Mouse (Mus musculus) T-helper 17 cell (primary cell): ENCODE measurements at regions not wholly inside any gene's neighbourhood (a gene's known extent, or its start where the extent isn't known, plus 50 kb on each side); places are given as distances from the start of the nearest gene placed in this dataset.

Source experiments
- in situ Hi-C, 2 experiments: fragments of 300-600 bp; cut with MboI, MseI; formaldehyde crosslinking; loops; 1 replicate in 1 of 2; 2 replicates in 1 of 2; pipeline ENCODE4 v1.15.1; 2025; ENCODE audit warnings: high pct_unique_total_duplicates in 2 of 2

DNA sequence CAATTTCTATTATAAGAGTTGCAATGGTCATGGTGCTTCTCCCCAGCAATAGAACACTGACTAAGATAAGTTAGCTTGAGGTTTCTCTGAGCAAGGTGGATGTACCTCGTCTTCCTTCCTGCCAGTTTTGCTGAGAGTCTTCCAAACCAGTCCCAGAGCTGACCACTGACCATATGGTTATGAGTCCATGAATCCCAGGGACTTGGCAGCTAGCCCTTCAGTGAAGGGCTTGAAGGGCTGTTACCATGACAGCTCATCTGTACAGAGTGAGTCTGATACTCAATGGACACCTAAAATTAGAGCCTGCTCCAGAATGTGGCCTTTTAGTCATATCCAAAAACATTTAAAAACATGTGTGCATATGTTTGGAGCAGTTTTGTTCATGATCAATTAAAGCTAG, 297.5 kb upstream of the Thsd7b start:
- in situ Hi-C loops, result no loop called here

DNA sequence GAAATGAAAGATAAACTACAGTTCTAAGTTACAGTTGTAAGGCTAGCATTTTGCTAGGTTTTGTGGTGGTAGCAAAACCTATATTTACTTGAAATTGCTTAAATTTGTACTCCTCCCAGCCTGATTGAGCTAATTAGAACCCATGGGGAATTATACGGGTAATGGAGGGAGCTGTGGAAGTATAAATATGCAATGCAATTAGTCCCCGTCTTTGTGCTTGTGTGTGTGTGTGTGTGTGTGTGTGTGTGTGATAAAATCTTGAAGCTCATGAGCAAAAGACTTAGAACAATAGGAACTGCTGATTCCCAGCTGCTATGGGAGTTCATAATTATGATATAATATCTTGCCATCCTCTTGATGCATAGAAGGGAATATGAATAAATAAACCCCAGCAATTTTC, 321.7 kb upstream of the Thsd7b start:
- in situ Hi-C loops, result no loop called here

DNA sequence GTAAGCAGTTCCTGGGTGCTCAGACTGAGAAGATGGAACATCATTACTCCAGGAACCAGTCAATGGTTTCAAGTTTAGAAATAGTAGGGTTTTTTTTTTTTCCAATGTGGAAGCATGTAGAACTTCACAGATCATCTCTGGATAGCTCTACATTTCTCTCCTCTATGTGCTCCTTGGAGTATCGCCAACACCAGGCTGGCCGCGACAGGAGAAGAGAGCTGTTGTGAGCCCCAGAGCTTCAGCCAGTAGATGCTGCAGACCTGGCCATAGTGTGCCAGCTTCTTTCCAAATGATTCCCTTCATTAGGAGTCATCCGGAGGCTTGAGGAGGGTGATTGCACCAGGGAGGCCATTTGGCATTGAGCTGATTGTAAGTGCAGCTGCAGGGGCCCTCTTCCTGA, 322.6 kb upstream of the Thsd7b start:
- in situ Hi-C loops, result no loop called here

DNA sequence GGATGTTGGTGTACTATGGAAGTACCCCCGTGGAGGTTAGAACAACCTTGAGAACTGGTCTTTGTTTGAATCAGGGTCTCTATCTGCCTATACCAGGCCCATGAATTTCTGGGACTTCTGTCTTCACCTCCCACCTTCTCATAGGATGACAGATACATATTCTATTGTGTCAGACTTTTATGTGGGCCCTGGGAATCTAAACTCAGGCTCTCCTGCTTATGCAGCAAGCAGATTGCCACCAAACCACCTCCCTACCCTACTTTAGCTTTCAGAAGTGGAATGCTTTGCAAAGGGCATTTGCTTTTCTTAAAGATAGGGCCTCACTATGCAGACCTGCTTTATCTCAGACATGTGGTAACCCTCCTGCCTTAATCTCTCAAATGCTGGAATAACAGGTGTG, 322.7 kb upstream of the Cxcr4 start:
- in situ Hi-C loops, result no loop called here

DNA sequence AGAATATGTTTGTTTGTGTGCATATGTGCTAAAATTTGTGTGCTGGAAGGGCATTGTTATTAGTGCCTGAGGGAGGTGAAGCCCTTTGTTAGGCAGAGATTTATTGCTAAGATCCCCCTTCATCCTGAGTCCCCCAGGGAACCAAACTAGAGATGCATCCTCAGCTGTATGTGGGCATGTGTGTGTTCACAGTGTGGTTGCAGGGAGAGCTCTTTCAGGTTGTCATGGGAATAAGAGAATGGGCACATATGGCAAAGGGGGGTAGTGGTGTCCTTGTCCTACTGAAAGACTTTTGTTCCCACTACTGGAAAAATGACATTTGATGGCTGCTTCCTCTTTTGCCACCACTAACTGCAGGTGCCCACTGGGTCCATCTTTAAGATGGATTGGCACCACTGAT, 320.4 kb upstream of the Cxcr4 start:
- in situ Hi-C loops, result no loop called here

DNA sequence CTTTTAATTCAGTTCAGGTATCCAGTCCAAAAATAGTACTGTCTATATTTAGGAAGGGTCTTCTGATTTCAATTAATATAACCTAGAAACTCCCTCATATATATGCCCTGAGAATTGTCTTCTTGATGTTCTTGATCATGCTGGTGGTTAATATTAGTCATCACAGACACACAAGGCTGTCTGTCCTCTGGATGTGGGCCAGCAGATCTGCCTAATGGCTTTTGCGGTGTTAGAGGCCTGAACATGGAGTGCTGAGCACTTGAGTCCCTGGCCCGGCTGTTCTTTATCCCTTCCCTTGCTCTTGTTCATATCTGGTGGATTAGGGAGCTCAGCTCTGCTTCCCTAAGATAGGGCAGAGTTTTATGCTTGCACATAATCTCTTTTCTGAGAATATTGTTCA, 315.5 kb upstream of the Cxcr4 start:
- in situ Hi-C loops, result no loop called here

DNA sequence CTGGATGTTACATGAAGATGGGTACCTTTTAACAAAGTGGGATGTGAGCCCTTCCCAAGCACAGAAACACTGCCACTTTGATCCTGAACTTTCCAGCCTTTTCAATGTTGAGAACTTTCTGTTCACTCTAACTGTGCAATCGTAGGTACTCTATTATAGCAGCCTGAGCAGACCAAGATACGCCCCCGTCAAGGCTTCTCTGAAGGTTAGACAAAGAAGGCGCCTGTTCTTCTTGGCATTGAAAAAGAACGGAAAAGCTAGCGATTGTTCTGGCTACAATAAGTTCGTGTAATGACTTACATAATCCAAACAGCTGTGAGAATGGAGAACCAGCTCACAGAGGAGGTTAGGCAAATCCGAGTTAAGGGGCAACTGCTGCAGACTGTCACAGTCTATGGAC, 305.9 kb upstream of the Cxcr4 start:
- in situ Hi-C loops, result no loop called here

DNA sequence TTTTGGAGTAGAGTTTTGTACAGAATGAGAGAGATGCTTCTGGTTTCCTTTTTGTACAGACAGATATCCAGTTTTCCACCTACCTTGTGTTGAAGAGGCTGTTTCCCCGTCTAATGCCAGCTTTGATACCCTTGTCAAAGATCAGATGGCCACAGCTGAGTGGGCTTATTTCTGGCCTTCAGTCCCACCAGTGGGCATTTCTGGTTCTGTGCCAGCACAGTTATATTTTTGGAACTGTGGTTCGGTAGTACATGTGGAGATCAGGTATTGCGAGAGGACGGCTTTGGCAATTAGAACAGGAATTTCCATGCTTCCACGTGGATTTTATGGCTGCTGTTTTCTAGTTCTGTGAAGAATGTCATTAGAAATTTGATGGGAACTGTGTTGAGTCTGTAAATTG, 302.5 kb upstream of the Cxcr4 start:
- in situ Hi-C loops, result no loop called here

DNA sequence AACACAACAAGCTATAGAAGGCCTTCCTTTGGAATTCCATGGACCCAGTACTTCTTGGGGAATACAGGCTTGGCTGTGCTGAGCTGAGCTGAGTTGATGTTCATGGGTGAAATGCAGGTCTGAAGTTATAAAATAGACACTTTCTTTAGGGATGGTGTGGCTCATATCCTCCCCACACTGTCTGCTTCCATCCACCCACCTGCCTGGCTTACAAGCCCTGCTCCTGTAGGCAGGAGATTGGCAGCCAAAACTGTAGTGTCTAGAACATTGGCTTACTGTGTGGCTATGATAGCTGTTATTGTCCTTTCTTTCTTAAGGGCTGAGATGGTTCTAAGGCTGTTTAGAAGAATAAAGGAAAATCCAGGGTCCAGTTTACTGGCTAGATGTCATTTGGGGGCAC, 286.2 kb upstream of the Cxcr4 start:
- in situ Hi-C loops, result loop anchor here (10.0 kb wide), 3 partner anchors 197 to 1477 kb away; no protein-coding TSS in a partner anchor

DNA sequence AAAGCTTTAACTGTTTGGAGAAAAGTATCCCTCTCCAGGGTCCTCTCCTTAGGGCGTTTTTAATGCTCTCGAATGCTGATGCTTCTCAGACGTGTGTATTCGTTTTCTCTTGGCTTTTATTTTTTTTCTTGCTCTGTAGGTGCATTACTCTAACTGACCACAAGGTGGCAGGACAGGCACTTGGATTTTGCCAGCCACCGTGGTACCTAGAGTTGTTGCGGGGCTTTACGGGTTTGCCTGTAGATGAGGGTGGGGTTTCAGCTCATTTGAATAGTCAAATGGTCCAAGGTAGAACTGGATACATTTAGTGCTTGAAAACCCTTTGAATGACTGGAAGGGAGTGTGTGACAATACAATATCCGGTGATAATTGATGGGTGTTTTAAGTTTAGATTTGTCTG, 283.2 kb upstream of the Cxcr4 start:
- in situ Hi-C loops, result loop anchor here (10.0 kb wide), 3 partner anchors 200 to 1480 kb away; no protein-coding TSS in a partner anchor

DNA sequence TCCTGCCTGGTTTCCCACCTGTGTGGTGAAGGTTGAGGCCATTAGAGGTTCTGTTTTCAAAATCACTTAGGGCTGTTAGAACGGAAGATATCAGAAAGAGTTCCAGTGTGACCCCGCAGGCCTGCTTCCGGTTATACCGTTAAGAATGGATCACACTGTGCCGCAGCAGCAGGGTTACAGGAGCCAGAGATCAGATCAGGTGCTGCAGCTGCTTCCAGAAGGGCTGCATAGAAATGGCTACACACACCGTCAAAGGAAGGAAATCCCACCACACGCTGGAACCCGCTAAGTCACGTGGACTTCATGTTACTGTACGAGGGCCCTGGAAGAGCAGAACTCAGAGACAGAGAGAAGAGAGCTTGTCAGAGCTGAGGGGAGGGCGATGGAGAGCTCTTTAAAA, 282.1 kb upstream of the Cxcr4 start:
- in situ Hi-C loops, result loop anchor here (10.0 to 25.0 kb wide), 4 partner anchors 201 to 1488 kb away; no protein-coding TSS in a partner anchor

DNA sequence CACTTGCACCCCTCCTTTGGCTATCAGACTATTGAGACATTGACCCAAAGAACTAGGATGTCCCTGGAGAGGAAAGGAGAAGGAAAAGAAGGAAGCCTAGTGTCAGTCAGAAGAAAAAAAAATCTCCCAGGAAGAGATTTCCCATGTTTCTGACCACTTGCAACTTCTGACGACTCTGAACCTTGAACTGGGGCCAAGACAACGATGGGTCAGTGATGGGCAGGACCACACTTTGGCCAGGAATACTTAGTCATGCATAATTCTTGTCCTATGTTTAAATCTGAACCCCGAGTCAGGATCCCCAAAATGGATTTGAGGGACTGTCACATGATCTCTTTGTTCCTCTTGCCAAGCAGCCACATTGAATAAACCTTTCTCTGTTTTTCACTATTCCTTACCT, 276.7 kb upstream of the Cxcr4 start:
- in situ Hi-C loops, result loop anchor here in 1 of 2 experiments (25.0 kb wide), 1 partner anchor 1494 kb away; no protein-coding TSS in a partner anchor

DNA sequence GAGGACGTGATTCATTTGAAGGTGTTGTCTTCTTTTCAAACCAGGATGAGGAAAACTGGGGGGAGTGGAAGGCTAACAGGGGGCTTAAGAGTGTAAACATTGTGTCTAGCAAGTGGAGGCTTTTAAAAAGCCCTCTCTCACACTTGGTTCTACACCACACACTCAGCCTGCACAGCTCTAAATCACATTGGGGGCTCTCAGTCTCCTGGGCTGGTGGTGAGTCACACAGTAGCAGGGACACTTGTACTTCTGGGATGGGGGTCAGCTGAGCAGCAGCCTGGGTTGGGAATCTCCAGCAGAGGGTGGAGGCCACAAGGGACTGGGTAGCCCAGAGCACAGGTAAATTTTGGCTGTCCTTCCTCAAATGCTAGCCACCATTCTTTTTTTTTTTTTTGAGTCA, 268.4 kb upstream of the Cxcr4 start:
- in situ Hi-C loops, result loop anchor here in 1 of 2 experiments (25.0 kb wide), 1 partner anchor 1502 kb away; no protein-coding TSS in a partner anchor

DNA sequence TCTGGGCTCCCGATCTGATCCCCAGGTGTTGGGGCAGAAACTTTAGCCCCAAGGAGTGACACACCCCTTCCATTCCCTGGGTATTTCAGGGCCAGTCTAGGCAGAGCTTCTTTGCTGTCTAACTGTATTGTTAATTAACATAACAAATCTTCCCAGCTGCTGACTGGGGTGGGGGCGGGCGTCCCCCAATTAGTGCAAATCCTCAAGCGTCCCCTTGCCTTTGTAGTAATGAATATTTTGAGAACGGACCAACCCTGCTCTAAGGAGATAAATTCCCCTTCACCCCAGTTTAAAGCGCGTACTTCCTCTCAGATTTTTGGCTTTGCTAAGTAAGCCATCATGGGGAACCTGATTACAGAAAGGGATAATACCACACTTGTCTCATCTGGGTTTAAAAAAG, 268.0 kb upstream of the Cxcr4 start:
- in situ Hi-C loops, result loop anchor here in 1 of 2 experiments (25.0 kb wide), 1 partner anchor 1502 kb away; no protein-coding TSS in a partner anchor

DNA sequence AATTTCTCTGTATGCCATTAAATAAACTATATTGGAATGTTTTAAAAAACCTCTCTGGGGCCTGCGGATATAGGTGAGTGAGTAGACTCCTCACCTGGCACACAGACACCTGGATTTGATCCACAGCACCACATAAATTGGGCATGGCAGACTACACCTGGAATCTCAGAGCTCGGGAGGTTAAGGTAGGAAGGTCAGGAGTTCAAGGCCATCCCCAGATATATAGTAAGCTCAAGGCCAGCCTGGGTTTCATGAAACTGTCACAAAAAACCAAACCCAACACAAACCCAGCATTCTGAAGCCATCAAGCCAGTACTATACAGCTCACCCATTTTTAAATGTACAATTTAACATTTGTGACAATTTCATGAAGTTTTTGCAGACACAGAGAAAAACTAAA, 266.6 kb upstream of the Cxcr4 start:
- in situ Hi-C loops, result loop anchor here in 1 of 2 experiments (25.0 kb wide), 1 partner anchor 1504 kb away; no protein-coding TSS in a partner anchor

DNA sequence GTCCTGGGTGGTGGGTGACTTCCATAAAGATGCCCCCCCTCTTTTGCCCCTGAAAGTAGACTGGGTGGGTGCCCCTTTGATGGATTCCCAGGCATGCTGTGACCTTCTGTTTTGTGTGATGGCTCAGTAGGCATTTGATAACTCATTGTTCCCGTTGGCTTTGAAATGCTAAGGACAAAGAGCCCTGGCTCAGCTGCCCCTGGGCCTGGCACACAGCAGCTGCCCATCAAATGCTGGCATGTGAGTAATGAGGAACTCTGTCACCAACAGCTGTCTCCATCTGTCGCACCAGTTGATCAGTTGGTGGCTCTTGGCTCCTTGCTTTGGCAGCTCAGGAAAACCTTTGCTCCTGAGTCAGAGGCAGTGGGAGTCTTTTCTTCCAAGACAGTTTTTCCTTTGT, 264.8 kb upstream of the Cxcr4 start:
- in situ Hi-C loops, result loop anchor here in 1 of 2 experiments (25.0 kb wide), 1 partner anchor 1505 kb away; no protein-coding TSS in a partner anchor

DNA sequence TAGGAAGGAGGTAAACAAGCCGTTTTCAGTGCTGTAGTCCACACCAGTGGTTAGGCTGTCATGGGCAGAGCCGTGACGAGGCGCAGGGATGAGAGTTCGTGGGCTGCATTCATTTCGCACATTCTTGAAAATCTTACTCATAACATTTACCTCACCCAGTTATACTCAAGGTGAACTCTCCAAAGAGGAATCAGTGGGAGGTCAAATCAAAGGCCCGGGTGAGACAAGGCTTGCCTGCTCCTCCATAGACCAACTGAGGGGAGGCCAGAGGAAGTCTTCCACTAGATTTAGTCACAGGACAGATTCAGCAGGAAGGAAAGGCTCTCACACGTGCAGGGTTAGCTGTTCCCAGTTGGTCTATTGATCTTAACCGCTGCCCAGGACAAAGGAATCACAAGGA, 262.6 kb upstream of the Cxcr4 start:
- in situ Hi-C loops, result loop anchor here in 1 of 2 experiments (25.0 kb wide), 1 partner anchor 1508 kb away; no protein-coding TSS in a partner anchor

DNA sequence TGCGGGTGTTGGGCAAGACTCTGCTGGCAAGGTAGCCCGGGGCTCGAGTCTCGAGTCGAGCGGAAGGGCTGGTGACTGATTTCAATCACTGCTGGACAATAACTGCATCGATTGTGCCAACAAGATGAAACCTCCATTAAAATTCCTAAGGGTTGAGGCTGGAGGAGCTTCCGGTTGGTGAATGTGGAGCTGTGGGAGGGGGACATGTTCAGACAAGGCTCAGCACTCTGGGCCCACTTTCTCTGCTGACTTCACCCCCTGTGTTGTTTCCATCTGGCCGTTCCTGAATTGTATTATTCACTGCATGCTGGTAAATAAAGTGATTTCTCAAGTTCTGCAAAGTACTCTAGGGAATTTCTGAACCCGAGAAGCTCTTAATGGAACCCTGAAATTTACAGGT, 261.2 kb upstream of the Cxcr4 start:
- in situ Hi-C loops, result loop anchor here in 1 of 2 experiments (25.0 kb wide), 1 partner anchor 1509 kb away; no protein-coding TSS in a partner anchor

DNA sequence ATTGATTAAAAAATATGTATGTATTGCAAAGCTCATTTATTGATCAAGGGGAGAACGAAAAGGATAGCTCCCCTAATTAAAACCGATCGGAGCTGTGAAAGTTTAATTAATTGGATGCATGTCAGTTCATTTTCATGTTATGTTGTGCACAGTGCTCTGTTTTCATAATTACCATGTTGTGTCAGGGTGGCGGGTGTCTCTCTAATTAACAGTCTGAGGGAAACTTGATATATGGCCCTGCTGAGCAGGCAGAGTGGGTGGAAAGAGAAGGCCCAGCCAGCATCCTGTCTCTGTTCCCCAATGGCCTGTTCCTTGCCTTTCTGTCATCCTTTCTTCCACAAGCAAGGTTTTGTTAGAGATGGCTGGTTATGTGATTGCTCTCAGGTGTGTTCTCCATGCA, 245.3 kb upstream of the Cxcr4 start:
- in situ Hi-C loops, result loop anchor here in 1 of 2 experiments (10.0 kb wide), 1 partner anchor 1523 kb away; no protein-coding TSS in a partner anchor

DNA sequence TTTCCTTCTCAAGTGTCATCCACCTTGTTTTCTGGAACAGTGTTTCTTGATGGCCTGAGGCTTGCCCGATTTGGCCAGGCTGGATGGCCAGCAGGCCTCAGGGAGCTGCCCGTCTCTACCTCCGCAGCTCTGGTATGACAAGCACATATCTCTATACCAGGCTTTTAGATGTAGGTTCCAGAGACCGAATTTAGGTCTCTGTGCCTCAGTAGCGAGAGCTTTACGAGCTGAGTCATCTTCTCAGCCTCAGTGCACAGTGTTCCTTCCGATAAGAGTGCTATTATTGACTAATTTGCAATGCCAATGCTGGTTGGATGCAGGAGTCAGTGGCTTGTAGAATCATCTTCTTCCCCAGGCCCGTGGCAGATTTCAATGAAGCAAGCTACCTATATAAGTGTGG, 243.4 kb upstream of the Cxcr4 start:
- in situ Hi-C loops, result loop anchor here in 1 of 2 experiments (10.0 kb wide), 1 partner anchor 1521 kb away; no protein-coding TSS in a partner anchor

DNA sequence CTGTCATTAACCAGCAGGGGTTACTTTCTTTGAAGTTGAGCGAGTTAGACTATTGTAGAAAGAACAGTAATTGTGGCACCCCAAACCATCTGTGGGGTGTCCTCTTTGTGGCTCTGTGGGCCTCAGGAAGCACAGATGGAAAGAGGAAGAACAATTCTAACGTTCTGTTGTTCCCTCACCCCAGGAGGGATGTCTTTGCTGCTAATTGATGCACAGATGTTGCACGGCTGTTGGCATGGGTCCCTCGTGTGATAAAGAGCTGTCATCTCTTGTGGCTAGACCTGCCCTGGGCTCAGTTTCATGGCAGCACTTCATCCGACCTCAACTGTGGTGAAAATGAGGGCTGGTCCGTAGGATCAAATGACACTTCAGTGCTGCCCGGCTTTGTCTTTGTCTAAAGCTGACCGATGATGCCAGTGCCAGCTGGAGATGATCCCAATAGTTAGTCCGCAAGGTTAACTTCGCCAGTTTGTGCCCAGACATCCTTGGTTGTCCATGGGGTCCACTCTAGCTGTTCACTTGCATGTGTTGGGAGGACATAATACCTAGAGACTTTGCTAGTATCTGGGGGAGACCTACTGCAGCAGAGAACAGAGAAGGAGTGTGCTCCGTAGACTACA, 241.1 kb upstream of the Cxcr4 start:
- in situ Hi-C loops, result loop anchor here (5.0 to 10.0 kb wide), 5 partner anchors 131 to 1518 kb away; partner anchors contain the start of gene Cxcr4 (in 1 of the 2)

DNA sequence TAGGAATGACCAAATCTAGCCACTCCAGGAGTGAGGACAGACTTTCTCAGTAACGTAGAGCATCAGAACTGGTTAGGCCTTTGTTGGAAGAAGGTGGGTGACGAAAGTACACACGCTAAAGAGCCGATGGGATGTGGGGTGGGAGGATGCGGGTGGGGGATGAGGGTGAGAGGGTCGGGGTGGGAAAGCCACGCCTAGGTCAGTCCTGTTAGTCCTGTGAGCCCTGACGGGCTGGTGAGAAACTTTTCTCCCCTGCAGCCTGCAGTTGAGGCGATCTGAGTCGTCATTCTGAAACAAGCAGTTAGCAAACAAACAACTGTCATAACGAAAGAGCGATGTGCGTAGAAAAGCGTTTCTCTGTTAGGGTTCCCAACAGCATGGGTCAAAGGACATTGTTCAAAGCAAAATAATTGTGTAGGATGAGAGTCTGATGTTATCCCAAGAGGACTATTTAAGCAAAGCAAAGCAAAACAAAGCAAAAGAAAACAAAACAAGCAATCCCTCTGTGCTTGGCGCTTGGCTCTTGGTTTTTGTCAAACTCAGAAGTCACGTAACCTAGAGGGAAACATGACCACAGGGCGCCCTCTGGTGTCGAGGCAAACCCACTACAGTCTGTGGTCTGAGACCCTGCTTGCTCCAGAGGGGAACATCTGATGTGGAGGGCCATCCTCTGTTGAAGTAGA, 240.2 kb upstream of the Cxcr4 start:
- in situ Hi-C loops, result loop anchor here (5.0 to 10.0 kb wide), 5 partner anchors 130 to 1518 kb away; partner anchors contain the start of gene Cxcr4 (in 1 of the 2)
